Mouse (Mus musculus): ENCODE results near the gene Cat. TPM values are rescaled to one million over a fixed set of nuclear protein-coding genes. Genes with fewer than 3 reads are reported as not detected.

Cat gene
- polyA plus RNA-seq, 1 experiment from 2014 or later = 102 TPM

- WGBS = 95% methylated on average over 2 of the region's 2 CpGs
- Histone ChIP-seq H3K4me3 (replicated peaks; ENCODE audit: low read depth, low read length) (no peak overlapping the region), H3K4me1 (ENCODE audit: control insufficient read depth, insufficient read depth, low read length) (no peaks in the 10 kb centered on the region), H3K27me3 (ENCODE audit: control insufficient read depth, insufficient read depth, low read length) (no peaks in the 10 kb centered on the region), H3K27ac (replicated peaks; ENCODE audit: low read depth, low read length) (no peak overlapping the region), H3K9me3 (ENCODE audit: control insufficient read depth, low read length) (no peaks in the 10 kb centered on the region), H3K4me2 (ENCODE audit: low read length) (no peak overlapping the region), H3K36me3 (ENCODE audit: control insufficient read depth, insufficient read depth, low read length) (no peaks in the 10 kb centered on the region), H3K9ac (replicated peaks; ENCODE audit: low read length) (no peak overlapping the region)
- ATAC-seq (ENCODE audit: low FRiP score, low TSS enrichment) (no peak), DNase-seq (no peak)
These were observed 21.0 kb upstream of the Cat start for GRCm38 (mm10) chr2:103505956-103506355.

- 94% methylated on average over 1 of the region's 1 CpGs for WGBS
- DNase-seq (no peak), ATAC-seq (ENCODE audit: low FRiP score, low TSS enrichment) (no peak)
These were observed 19.5 kb upstream of the Cat start for GRCm38 (mm10) chr2:103504463-103504862.

GRCm38 (mm10) chr2:103500769-103501168, 15.8 kb upstream of the Cat start:
- DNase-seq = no peak
- Histone ChIP-seq H3K9me3 (ENCODE audit: control insufficient read depth, low read length) (no peaks in the 10 kb centered on the region), H3K4me1 (ENCODE audit: control insufficient read depth, insufficient read depth, low read length) (no peaks in the 10 kb centered on the region), H3K4me3 (replicated peaks; ENCODE audit: low read depth, low read length) (no peak overlapping the region), H3K36me3 (ENCODE audit: control insufficient read depth, insufficient read depth, low read length) (no peaks in the 10 kb centered on the region), H3K27ac (replicated peaks; ENCODE audit: low read depth, low read length) (no peak overlapping the region), H3K27me3 (ENCODE audit: control insufficient read depth, insufficient read depth, low read length) (no peaks in the 10 kb centered on the region), H3K9ac (replicated peaks; ENCODE audit: low read length) (no peak overlapping the region), H3K4me2 (ENCODE audit: low read length) (no peak overlapping the region)
- 74% methylated on average over 2 of the region's 2 CpGs for WGBS
- no peak for ATAC-seq (ENCODE audit: low FRiP score, low TSS enrichment)

More at GRCm38 (mm10) chr2:103504463-103504862, 19.5 kb upstream of the Cat start:
- H3K9me3 ChIP-seq (ENCODE audit: control insufficient read depth, low read length) = no peaks in the 10 kb centered on the region
- no peaks in the 10 kb centered on the region for H3K4me1 ChIP-seq (ENCODE audit: control insufficient read depth, insufficient read depth, low read length)
- H3K4me3 ChIP-seq (replicated peaks; ENCODE audit: low read depth, low read length) = no peak overlapping the region
- no peak overlapping the region for H3K4me2 ChIP-seq (ENCODE audit: low read length)
- H3K36me3 ChIP-seq (ENCODE audit: control insufficient read depth, insufficient read depth, low read length) = no peaks in the 10 kb centered on the region
- no peak overlapping the region for H3K9ac ChIP-seq (replicated peaks; ENCODE audit: low read length)
- H3K27me3 ChIP-seq (ENCODE audit: control insufficient read depth, insufficient read depth, low read length) = no peaks in the 10 kb centered on the region
- H3K27ac ChIP-seq (replicated peaks; ENCODE audit: low read depth, low read length) = no peak overlapping the region

- H3K36me3 ChIP-seq (ENCODE audit: control insufficient read depth, insufficient read depth, low read length) = no peaks in the 10 kb centered on the region
- H3K27me3 ChIP-seq (ENCODE audit: control insufficient read depth, insufficient read depth, low read length) = no peaks in the 10 kb centered on the region
- no peaks in the 10 kb centered on the region for H3K9me3 ChIP-seq (ENCODE audit: control insufficient read depth, low read length)
- ATAC-seq (ENCODE audit: low FRiP score, low TSS enrichment) (no peak), DNase-seq (no peak)
- no peak overlapping the region for H3K4me3 ChIP-seq (replicated peaks; ENCODE audit: low read depth, low read length)
- H3K9ac ChIP-seq (replicated peaks; ENCODE audit: low read length) = no peak overlapping the region
- no peak overlapping the region for H3K27ac ChIP-seq (replicated peaks; ENCODE audit: low read depth, low read length)
- 93% methylated on average over 6 of the region's 6 CpGs for WGBS
- no peaks in the 10 kb centered on the region for H3K4me1 ChIP-seq (ENCODE audit: control insufficient read depth, insufficient read depth, low read length)
- no peak overlapping the region for H3K4me2 ChIP-seq (ENCODE audit: low read length)
These were observed 10.9 kb upstream of the Cat start for GRCm38 (mm10) chr2:103495633-103496418.

GRCm38 (mm10) chr2:103493827-103494226, 8.9 kb upstream of the Cat start:
- Histone ChIP-seq H3K9ac (replicated peaks; ENCODE audit: low read length) (no peak overlapping the region), H3K36me3 (ENCODE audit: control insufficient read depth, insufficient read depth, low read length) (no peaks in the 10 kb centered on the region), H3K4me1 (ENCODE audit: control insufficient read depth, insufficient read depth, low read length) (no peaks in the 10 kb centered on the region), H3K4me2 (ENCODE audit: low read length) (no peak overlapping the region), H3K9me3 (ENCODE audit: control insufficient read depth, low read length) (no peaks in the 10 kb centered on the region), H3K4me3 (replicated peaks; ENCODE audit: low read depth, low read length) (no peak overlapping the region), H3K27me3 (ENCODE audit: control insufficient read depth, insufficient read depth, low read length) (no peaks in the 10 kb centered on the region), H3K27ac (replicated peaks; ENCODE audit: low read depth, low read length) (no peak overlapping the region)
- DNase-seq (no peak), ATAC-seq (ENCODE audit: low FRiP score, low TSS enrichment) (no peak)
- WGBS = 76% methylated on average over 4 of the region's 4 CpGs

GRCm38 (mm10) chr2:103492526-103492925, 7.6 kb upstream of the Cat start:
- Histone ChIP-seq H3K27me3 (ENCODE audit: control insufficient read depth, insufficient read depth, low read length) (no peaks in the 10 kb centered on the region), H3K27ac (replicated peaks; ENCODE audit: low read depth, low read length) (no peak overlapping the region), H3K4me3 (replicated peaks; ENCODE audit: low read depth, low read length) (no peak overlapping the region), H3K36me3 (ENCODE audit: control insufficient read depth, insufficient read depth, low read length) (no peaks in the 10 kb centered on the region), H3K9ac (replicated peaks; ENCODE audit: low read length) (no peak overlapping the region), H3K4me1 (ENCODE audit: control insufficient read depth, insufficient read depth, low read length) (no peaks in the 10 kb centered on the region), H3K4me2 (ENCODE audit: low read length) (no peak overlapping the region), H3K9me3 (ENCODE audit: control insufficient read depth, low read length) (no peaks in the 10 kb centered on the region)
- ATAC-seq (ENCODE audit: low FRiP score, low TSS enrichment) (no peak), DNase-seq (no peak)
- WGBS = 88% methylated on average over 4 of the region's 4 CpGs

- Histone ChIP-seq H3K27me3 (ENCODE audit: control insufficient read depth, insufficient read depth, low read length) (no peaks in the 10 kb centered on the region), H3K9me3 (ENCODE audit: control insufficient read depth, low read length) (no peaks in the 10 kb centered on the region), H3K36me3 (ENCODE audit: control insufficient read depth, insufficient read depth, low read length) (no peaks in the 10 kb centered on the region), H3K4me1 (ENCODE audit: control insufficient read depth, insufficient read depth, low read length) (peaks cover 18% of the 10 kb centered on the region), H3K27ac (replicated peaks; ENCODE audit: low read depth, low read length) (no peak overlapping the region; the same call in 1 of the 2 replicates), H3K9ac (replicated peaks; ENCODE audit: low read length) (peak overlapping the region; percentile 90), H3K4me3 (replicated peaks; ENCODE audit: low read depth, low read length) (peak overlapping the region; percentile 77), H3K4me2 (ENCODE audit: low read length) (peak overlapping the region; percentile 76)
- ATAC-seq (ENCODE audit: low FRiP score, low TSS enrichment) (no peak), DNase-seq (no peak)
- 32% methylated on average over 5 of the region's 5 CpGs for WGBS
These were observed 907 bp downstream of the Cat start for GRCm38 (mm10) chr2:103483986-103484520.

- ATAC-seq (ENCODE audit: low FRiP score, low TSS enrichment) (no peak), DNase-seq (no peak)
- H3K4me3 ChIP-seq (replicated peaks; ENCODE audit: low read depth, low read length) = peak overlapping the region; percentile 77
- H3K9ac ChIP-seq (replicated peaks; ENCODE audit: low read length) = no peak overlapping the region; the same call in 1 of the 2 replicates
- no peaks in the 10 kb centered on the region for H3K36me3 ChIP-seq (ENCODE audit: control insufficient read depth, insufficient read depth, low read length)
- H3K27me3 ChIP-seq (ENCODE audit: control insufficient read depth, insufficient read depth, low read length) = no peaks in the 10 kb centered on the region
- peak overlapping the region; percentile 76 for H3K4me2 ChIP-seq (ENCODE audit: low read length)
- no peaks in the 10 kb centered on the region for H3K9me3 ChIP-seq (ENCODE audit: control insufficient read depth, low read length)
- 89% methylated on average over 7 of the region's 7 CpGs for WGBS
- no peak overlapping the region for H3K27ac ChIP-seq (replicated peaks; ENCODE audit: low read depth, low read length)
- H3K4me1 ChIP-seq (ENCODE audit: control insufficient read depth, insufficient read depth, low read length) = peaks cover 18% of the 10 kb centered on the region
These were observed 1.5 kb downstream of the Cat start for GRCm38 (mm10) chr2:103483289-103483985.

All from midbrain, embryonic 14.5 days (tissue).